Mouse (Mus musculus) lung, postnatal 0 days (tissue): ENCODE measurements around the gene Syne2.

Experiments used
- CTCF ChIP-seq: IDR thresholded peaks from 2 replicates; pipeline ENCODE4 v1.5.1; 2016; ENCODE audit warnings: antibody characterized with exemption, mild to moderate bottlenecking
- EP300 ChIP-seq: IDR thresholded peaks from 2 replicates; pipeline ENCODE4 v1.6.1; 2016; ENCODE audit warnings: antibody characterized with exemption, mild to moderate bottlenecking, control low read depth

DNA sequence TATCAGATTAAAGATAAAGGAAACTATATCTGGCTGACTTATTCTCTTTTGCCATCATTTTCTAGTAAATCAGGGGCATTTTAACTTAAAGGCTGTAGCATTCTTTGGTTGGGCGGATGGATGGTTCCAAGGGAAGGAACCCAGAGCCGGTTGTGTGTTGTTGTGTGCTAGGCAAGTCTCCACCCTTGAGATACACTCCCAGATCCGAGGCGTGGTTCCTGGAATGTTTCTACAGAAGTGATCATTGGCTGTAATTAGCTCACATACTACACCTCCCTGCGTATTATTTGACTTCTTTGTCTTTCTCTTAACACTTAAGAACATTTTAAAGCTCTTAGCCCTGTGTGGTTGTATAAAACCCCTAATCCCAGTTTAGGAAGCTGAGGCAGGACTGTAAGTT lies 252.5 kb downstream of the Syne2 start:
- TF ChIP-seq CTCF (no peak), EP300 (no peak)
